8 mouse cellular contexts compared by ENCODE assay signal in the genomic region with DNA sequence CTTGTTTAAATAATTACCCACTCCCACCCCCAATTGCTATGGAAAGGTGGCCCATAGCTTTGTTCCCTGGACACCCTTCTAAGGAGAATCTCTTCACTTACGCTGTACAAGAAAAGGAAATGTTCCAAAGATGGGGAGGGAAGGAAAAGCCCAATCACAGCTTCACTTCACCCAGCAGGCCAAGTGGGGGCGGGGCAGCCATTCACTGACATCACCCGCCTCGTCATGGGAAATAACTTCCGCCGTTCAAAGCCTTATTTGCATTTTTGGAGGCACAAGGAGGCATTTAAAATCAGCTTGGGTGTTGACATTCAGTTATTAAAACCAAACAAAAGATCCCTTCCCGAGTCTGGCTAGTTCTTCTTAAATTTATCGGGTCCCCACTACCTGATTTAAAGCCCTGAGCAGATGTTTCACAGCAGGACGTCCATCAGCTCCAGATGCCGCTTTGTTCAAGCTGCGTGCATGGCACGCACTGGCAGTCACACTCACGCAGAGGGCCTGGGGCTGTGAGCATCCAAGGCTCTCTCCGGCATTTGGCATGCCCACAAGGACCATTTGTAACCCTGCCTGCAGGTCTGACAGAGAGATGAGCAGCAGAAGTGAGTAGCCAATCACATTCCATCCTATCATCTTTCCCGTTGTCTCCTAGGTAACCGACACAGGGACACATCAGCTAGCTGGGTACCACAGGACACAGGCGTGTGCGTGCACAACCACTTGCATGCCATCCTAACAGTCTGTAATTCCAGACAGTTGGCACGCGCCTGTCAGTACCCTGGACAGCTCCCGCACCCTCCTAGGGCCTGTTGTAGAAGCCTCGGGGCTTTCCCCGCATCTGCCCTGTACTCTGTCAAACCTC. TPM values are rescaled to one million over a fixed set of nuclear protein-coding genes. Genes with fewer than 3 reads are reported as not detected.
A peak's percentile ranks its signal among the peaks of the same experiment; 100 is the strongest.
DNase-seq lines count a peak whose midpoint lies in the region; TF ChIP-seq lines count a peak whose summit lies in the region.

No protein-coding gene starts in this region.

- no peak overlapping the region for H3K27ac ChIP-seq in kidney, adult 2 months (ENCODE audit: insufficient read depth, low read depth, low read length)
- no peak overlapping the region for H3K27ac ChIP-seq in limb, embryonic 10.5 days

- DNase-seq in cerebellum, postnatal 10 days: peak; percentile 88 to 92
- no peak for DNase-seq in cerebellum, adult 9-11 months
- DNase-seq in brain, embryonic 18.5 days (ENCODE audit: low read depth, low spot score): peak; percentile 75
- peak; percentile 39 to 57 for DNase-seq in frontal cortex, postnatal 25 days (ENCODE audit: low spot score in 2 of 2)
- peak; percentile 40 for DNase-seq in kidney, adult 2 months
- DNase-seq in limb, embryonic 10.5 days (ENCODE audit: low spot score): peak; percentile 89
- peak; percentile 2 to 3 for DNase-seq in natural killer cell, adult 2 months (ENCODE audit: low spot score in 2 of 2)
- peak; percentile 27 for DNase-seq in thymus, postnatal 25 days

- H3K4me1 ChIP-seq in kidney, adult 2 months (ENCODE audit: control insufficient read depth, insufficient read depth, low read length): no peaks in the 10 kb centered on the region
- H3K4me1 ChIP-seq in limb, embryonic 10.5 days: peaks cover 19% of the 10 kb centered on the region

- 14% methylated on average over 23 of the region's 23 CpGs for WGBS in kidney, adult 2 months
- WGBS in limb, embryonic 10.5 days: 10% methylated on average over 23 of the region's 23 CpGs

- H3K4me3 ChIP-seq in kidney, adult 2 months (ENCODE audit: insufficient read depth, low read depth, low read length): no peak overlapping the region
- H3K4me3 ChIP-seq in limb, embryonic 10.5 days: no peak overlapping the region

- H3K9me3 ChIP-seq in limb, embryonic 10.5 days (replicated peaks): no peaks in the 10 kb centered on the region

- no peak for TF ChIP-seq CTCF in kidney, adult 2 months (conservative IDR thresholded peaks at IDR 0.05; ENCODE audit: insufficient read depth, insufficient read length, low read depth, low read length)

- no peak for TF ChIP-seq POLR2A in kidney, adult 2 months (IDR thresholded peaks at IDR 0.05; ENCODE audit: low read depth, low read length)

- 0 out of 2 replicates have a peak, but pooled peaks cover 2% of the 10 kb centered on the region for H3K27me3 ChIP-seq in kidney, adult 2 months (replicated peaks; ENCODE audit: control insufficient read depth, insufficient read depth, low read length)
- peaks cover 69% of the 10 kb centered on the region for H3K27me3 ChIP-seq in limb, embryonic 10.5 days (ENCODE audit: low read depth, poor library complexity, severe bottlenecking)

- H3K36me3 ChIP-seq in kidney, adult 2 months (ENCODE audit: control insufficient read depth, insufficient read depth, low read length): no peaks in the 10 kb centered on the region
- no peaks in the 10 kb centered on the region for H3K36me3 ChIP-seq in limb, embryonic 10.5 days

RNA-seq across cellular contexts. Expression of a gene that starts 12.2 kb away (rescaled TPM):
- 3.8 and 6.4 TPM in 2 replicates for polyA plus RNA-seq in kidney, adult 2 months (2012; rRNA removed)
- polyA plus RNA-seq in limb, embryonic 10.5 days (2016; fragmentation: Nextera tagmentation; extraction: Ambion mirVana): 0.06 and 0.28 TPM in 2 replicates

RNA-seq across cellular contexts. Expression of a gene that starts 38.6 kb away (rescaled TPM):
- 3.3 and 4.2 TPM in 2 replicates for polyA plus RNA-seq in kidney, adult 2 months (2012; rRNA removed)
- polyA plus RNA-seq in limb, embryonic 10.5 days (2016; fragmentation: Nextera tagmentation; extraction: Ambion mirVana): 27.2 and 30.6 TPM in 2 replicates
